Mouse (Mus musculus) lung, postnatal 0 days (tissue): ENCODE measurements around the gene Acbd6.

ENCODE experiments used
- CTCF ChIP-seq: IDR thresholded peaks from 2 replicates; pipeline ENCODE4 v1.5.1; 2016; ENCODE audit warnings: antibody characterized with exemption, mild to moderate bottlenecking
- EP300 ChIP-seq: IDR thresholded peaks from 2 replicates; pipeline ENCODE4 v1.6.1; 2016; ENCODE audit warnings: antibody characterized with exemption, mild to moderate bottlenecking, control low read depth

GRCm38 (mm10) chr1:155700886-155701285 lies 143.0 kb downstream of the Acbd6 start:
- TF ChIP-seq EP300 (no peak), CTCF (no peak)
